Mouse (Mus musculus): Measurements from ENCODE around the gene Adap1. TPM values are rescaled to one million over a fixed set of nuclear protein-coding genes. Genes with fewer than 3 reads are reported as not detected.
"Not testable (repeated sequence)": the region's sequence is repeated elsewhere in the genome, so short reads cannot be mapped to it uniquely, and the experiment has no call there.

Adap1 gene
- polyA plus RNA-seq, 1 experiment from 2014 or later: 1.7 TPM

DNA sequence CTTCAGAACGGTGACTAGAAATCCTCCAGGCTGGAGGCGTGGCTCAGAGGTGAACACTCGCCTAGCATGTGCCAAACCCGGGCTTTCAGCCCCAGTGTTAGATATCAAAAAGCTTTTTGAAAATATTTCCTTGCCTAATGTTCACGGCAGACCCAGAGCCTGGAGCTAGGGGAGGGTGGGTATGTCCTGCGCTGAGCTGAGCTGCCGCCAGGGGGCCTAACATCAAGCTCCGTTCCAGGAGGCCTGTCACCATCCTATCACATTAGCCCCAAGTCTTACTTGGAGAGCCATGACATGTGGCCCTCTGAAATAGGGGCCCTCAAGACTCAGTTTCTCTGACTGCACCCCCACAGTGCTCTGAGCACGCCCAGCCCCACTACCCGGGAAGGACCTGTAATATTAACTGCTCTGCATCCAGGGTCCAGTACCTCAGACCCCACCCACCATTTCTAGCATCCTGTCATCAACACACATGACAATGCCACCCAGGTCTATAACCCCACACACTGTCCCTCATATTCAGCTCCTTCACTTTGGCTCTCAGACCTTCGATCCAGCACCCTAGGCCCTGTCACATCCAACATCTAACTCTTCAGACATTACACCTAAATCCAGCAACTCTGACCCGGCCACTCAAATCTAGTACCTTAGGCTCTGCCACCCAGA, 18.7 kb upstream of the Adap1 start:
- peak overlapping the region; percentile 73 for H3K27ac ChIP-seq (ENCODE audit: low read length)
- peaks cover 10% of the 10 kb centered on the region for H3K4me1 ChIP-seq (replicated peaks; ENCODE audit: control insufficient read depth, insufficient read depth, low read length)
- H3K36me3 ChIP-seq (ENCODE audit: control insufficient read depth, insufficient read depth, low read length): peaks cover 24% of the 10 kb centered on the region
- H3K9ac ChIP-seq (ENCODE audit: low read length): peak overlapping the region; percentile 98
- no peaks in the 10 kb centered on the region for H3K27me3 ChIP-seq (ENCODE audit: control insufficient read depth, insufficient read depth, low read depth, low read length)
- 4% methylated on average over 12 of the region's 12 CpGs for WGBS
- ATAC-seq (ENCODE audit: low read depth): peak; percentile 67
- H3K4me2 ChIP-seq (ENCODE audit: low read depth, low read length): peak overlapping the region; percentile 97
- no peaks in the 10 kb centered on the region for H3K9me3 ChIP-seq (ENCODE audit: control insufficient read depth, low read length)
- peak overlapping the region; percentile 94 for H3K4me3 ChIP-seq (ENCODE audit: low read length)

DNA sequence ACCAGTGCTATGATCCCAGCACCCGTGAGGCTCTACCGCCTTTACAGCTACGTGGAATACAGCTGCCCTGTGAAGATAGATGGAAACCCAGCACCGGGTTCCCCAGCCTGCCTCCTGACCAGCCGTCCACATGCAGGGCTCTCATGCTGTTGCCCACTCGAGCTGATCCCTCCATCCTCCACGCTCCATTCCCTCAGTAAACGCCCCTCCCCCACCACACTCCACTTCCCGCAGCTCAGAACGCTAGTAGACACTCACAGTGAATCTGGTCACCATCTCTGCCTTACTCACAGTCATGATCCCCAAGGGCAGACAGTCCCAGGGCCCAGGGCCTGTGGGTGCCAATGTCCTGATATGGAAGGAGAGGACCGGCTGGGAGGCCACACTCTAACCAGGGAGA, 13.5 kb upstream of the Adap1 start:
- Histone ChIP-seq H3K9ac (ENCODE audit: low read length) (no peak overlapping the region), H3K36me3 (ENCODE audit: control insufficient read depth, insufficient read depth, low read length) (peaks cover 42% of the 10 kb centered on the region), H3K4me3 (ENCODE audit: low read length) (no peak overlapping the region), H3K9me3 (ENCODE audit: control insufficient read depth, low read length) (no peaks in the 10 kb centered on the region), H3K27me3 (ENCODE audit: control insufficient read depth, insufficient read depth, low read depth, low read length) (no peaks in the 10 kb centered on the region), H3K4me2 (ENCODE audit: low read depth, low read length) (no peak overlapping the region), H3K4me1 (replicated peaks; ENCODE audit: control insufficient read depth, insufficient read depth, low read length) (peaks cover 5% of the 10 kb centered on the region), H3K27ac (ENCODE audit: low read length) (no peak overlapping the region)
- 69% methylated on average over 11 of the region's 11 CpGs for WGBS
- ATAC-seq (ENCODE audit: low read depth): no peak

DNA sequence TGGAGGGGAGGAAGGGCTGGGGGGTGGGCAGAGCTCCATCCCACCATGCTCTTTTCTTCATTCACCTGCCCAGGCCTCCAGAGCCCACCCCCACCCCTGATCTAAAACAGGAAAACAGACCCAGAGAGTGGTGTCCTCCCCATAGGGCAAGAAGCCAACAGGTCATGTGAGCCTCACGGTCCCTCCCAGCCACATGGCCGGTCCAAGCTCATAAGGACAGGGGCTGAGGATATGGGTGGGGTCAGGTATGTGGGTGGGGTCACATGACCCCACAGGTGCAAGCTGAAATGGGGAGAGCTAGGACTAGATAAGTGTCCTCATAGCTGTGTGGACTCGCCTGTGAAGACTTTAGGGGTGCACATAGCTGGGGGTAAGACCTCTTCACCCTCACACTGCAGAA, 13.0 kb upstream of the Adap1 start:
- no peak for ATAC-seq (ENCODE audit: low read depth)
- H3K36me3 ChIP-seq (ENCODE audit: control insufficient read depth, insufficient read depth, low read length): peaks cover 42% of the 10 kb centered on the region
- no peak overlapping the region for H3K9ac ChIP-seq (ENCODE audit: low read length)
- no peak overlapping the region for H3K27ac ChIP-seq (ENCODE audit: low read length)
- no peaks in the 10 kb centered on the region for H3K27me3 ChIP-seq (ENCODE audit: control insufficient read depth, insufficient read depth, low read depth, low read length)
- H3K4me3 ChIP-seq (ENCODE audit: low read length): no peak overlapping the region
- H3K4me2 ChIP-seq (ENCODE audit: low read depth, low read length): no peak overlapping the region
- H3K4me1 ChIP-seq (replicated peaks; ENCODE audit: control insufficient read depth, insufficient read depth, low read length): peaks cover under 1% of the 10 kb centered on the region; the same call in 1 of the 2 replicates
- 56% methylated on average over 3 of the region's 3 CpGs for WGBS
- no peaks in the 10 kb centered on the region for H3K9me3 ChIP-seq (ENCODE audit: control insufficient read depth, low read length)

DNA sequence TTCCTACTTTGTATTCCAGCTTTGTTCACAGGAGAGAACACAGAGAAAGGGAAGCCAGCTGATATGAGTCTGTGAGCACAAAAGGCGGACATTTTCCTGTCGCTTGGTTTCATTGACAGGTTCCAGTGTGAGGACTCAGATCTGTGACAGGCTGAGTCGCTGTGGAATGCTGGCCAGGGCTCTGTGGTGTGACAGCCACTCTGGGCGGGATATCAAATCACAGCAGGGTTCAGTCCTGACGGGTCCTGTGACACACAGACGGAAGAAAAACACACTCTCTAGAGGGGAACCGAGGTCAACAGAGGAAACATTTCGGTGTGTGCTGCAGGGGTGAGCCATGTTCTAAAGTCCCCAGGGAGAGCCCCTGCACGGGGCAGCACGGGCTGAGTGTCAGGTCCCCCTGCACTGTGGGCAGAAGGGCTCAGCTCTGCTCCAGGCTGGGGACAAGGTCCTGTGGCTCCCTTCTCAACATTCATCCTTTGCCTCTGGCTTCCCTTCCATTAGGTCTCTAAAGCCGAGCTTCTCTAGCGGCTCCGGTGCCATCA, 12.5 kb upstream of the Adap1 start:
- WGBS: 67% methylated on average over 13 of the region's 13 CpGs
- Histone ChIP-seq H3K4me2 (ENCODE audit: low read depth, low read length) (no peak overlapping the region), H3K9ac (ENCODE audit: low read length) (no peak overlapping the region), H3K27ac (ENCODE audit: low read length) (no peak overlapping the region), H3K36me3 (ENCODE audit: control insufficient read depth, insufficient read depth, low read length) (peaks cover 42% of the 10 kb centered on the region), H3K27me3 (ENCODE audit: control insufficient read depth, insufficient read depth, low read depth, low read length) (no peaks in the 10 kb centered on the region), H3K4me3 (ENCODE audit: low read length) (no peak overlapping the region), H3K4me1 (replicated peaks; ENCODE audit: control insufficient read depth, insufficient read depth, low read length) (no peaks in the 10 kb centered on the region), H3K9me3 (ENCODE audit: control insufficient read depth, low read length) (no peaks in the 10 kb centered on the region)
- 0 out of 2 replicates have a peak, but pooled peaks have one; percentile 19 for ATAC-seq (ENCODE audit: low read depth)

DNA sequence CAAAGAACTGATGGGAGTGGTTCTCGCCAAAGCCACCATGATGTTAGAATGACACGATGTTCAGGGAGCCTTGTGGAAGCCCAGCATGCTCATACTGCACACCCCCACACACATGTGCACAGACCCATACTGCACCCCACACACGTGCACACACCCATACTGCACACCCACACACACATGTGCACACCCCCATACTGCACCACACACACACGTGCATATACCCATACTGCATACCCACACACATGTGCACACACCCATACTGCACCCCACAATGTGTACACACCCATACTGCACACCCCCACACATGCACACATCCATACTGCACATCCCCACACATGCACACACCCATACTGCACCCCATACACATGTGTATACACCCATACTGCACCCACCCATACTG, 10.2 kb upstream of the Adap1 start:
- 87% methylated on average over 4 of the region's 4 CpGs for WGBS
- Histone ChIP-seq H3K4me3 (ENCODE audit: low read length) (no peak overlapping the region), H3K4me1 (replicated peaks; ENCODE audit: control insufficient read depth, insufficient read depth, low read length) (no peaks in the 10 kb centered on the region), H3K27me3 (ENCODE audit: control insufficient read depth, insufficient read depth, low read depth, low read length) (no peaks in the 10 kb centered on the region), H3K4me2 (ENCODE audit: low read depth, low read length) (no peak overlapping the region), H3K36me3 (ENCODE audit: control insufficient read depth, insufficient read depth, low read length) (peaks cover 26% of the 10 kb centered on the region), H3K27ac (ENCODE audit: low read length) (no peak overlapping the region), H3K9me3 (ENCODE audit: control insufficient read depth, low read length) (no peaks in the 10 kb centered on the region), H3K9ac (ENCODE audit: low read length) (no peak overlapping the region)
- ATAC-seq (ENCODE audit: low read depth): no peak

DNA sequence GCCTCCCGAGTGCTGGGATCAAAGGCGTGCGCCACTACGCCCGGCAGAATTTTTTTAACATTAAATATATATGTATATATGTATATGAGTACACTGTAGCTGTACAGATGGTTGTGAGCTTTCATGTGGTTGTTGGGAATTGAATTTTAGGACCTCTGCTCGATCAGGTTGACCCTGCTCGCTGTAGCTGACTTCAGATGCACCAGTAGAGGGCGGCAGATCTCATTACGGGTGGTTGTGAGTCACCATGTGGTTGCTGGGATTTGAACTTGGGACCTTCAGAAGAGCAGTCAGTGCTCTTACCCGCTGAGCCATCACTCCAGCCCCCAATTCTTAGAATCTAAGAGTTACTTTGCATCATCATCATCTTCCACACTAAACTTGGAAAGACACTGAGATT, 9.0 kb upstream of the Adap1 start:
- not testable (repeated sequence) for H3K4me2 ChIP-seq (ENCODE audit: low read depth, low read length); H3K4me3 ChIP-seq (ENCODE audit: low read length); H3K9ac ChIP-seq (ENCODE audit: low read length); H3K27ac ChIP-seq (ENCODE audit: low read length); ATAC-seq (ENCODE audit: low read depth); H3K27me3 ChIP-seq (ENCODE audit: control insufficient read depth, insufficient read depth, low read depth, low read length); H3K4me1 ChIP-seq (replicated peaks; ENCODE audit: control insufficient read depth, insufficient read depth, low read length); H3K9me3 ChIP-seq (ENCODE audit: control insufficient read depth, low read length)
- H3K36me3 ChIP-seq (ENCODE audit: control insufficient read depth, insufficient read depth, low read length): peaks cover 19% of the 10 kb centered on the region
- 76% methylated on average over 10 of the region's 10 CpGs for WGBS

DNA sequence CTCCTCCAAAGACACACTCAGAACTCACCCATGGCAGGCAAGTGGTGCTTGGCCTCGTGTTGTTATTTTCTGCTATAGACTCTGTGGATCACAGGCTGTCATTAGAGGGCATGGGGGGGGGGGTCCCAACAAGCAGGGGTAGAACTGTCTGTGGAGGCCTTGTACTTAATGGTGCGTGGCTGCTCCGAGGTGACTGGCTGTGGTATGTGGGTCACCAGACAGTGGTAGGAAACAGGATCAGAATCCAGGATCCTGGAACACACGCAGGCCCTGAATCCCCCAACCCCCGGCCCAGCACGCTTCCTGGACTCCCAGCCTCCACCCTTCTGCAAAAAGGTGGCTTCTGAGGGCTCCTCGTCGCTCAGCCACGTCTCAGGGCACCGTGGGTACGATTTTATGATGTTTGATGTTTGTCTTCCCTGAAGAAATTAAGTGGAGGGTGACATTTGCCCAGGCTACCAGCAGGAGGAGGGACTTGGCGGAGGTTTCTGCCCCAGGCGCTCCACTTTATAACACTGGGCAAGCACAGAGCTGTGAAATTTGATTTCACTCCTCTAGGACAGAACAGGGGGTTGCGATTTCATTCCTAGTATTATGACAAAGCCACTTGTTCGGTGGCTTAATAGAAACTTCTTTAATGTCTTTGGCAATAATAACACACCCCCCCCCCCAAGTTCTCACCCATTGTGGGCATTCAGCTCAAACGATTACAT, 8.0 kb upstream of the Adap1 start:
- WGBS: 75% methylated on average over 16 of the region's 16 CpGs
- no peak for ATAC-seq (ENCODE audit: low read depth)
- H3K4me2 ChIP-seq (ENCODE audit: low read depth, low read length): no peak overlapping the region
- no peaks in the 10 kb centered on the region for H3K4me1 ChIP-seq (replicated peaks; ENCODE audit: control insufficient read depth, insufficient read depth, low read length)
- no peak overlapping the region for H3K9ac ChIP-seq (ENCODE audit: low read length)
- no peak overlapping the region for H3K27ac ChIP-seq (ENCODE audit: low read length)
- H3K9me3 ChIP-seq (ENCODE audit: control insufficient read depth, low read length): no peaks in the 10 kb centered on the region
- no peak overlapping the region for H3K4me3 ChIP-seq (ENCODE audit: low read length)
- H3K36me3 ChIP-seq (ENCODE audit: control insufficient read depth, insufficient read depth, low read length): peaks cover 16% of the 10 kb centered on the region
- no peaks in the 10 kb centered on the region for H3K27me3 ChIP-seq (ENCODE audit: control insufficient read depth, insufficient read depth, low read depth, low read length)

DNA sequence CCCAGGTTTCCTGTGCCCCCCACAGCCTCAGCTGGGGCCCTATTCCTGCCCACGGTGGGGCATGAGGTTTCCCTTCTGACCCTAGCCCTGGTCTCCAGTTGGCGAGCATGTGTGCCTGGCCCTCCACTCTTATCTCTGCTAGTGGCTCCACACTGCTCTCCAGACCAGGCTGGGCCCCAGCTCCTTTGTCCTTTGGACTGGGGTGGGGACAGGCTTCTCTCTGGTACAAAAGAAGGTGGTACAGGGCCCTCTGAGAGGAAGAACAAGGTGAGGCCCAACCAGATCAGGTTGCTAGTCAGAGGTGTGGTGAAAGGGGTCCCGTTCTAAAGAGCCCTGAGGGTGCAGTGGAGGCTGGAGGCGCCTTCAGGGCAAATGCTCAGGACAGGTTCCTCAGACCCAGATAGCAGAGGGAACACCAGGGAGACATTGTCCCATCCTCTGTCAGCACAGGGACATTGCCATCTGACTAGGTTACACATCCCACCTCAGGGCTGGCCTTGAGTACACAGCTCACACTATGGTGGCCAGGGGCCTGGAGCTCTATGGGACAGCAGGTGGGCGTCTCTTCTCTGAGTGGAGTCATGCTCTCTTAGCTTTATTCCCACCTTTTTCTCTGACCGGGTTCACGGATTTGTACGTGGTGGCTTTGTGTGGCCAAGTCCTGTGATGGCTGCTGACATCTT, 7.3 kb upstream of the Adap1 start:
- Histone ChIP-seq H3K4me3 (ENCODE audit: low read length) (no peak overlapping the region), H3K27me3 (ENCODE audit: control insufficient read depth, insufficient read depth, low read depth, low read length) (no peaks in the 10 kb centered on the region), H3K9ac (ENCODE audit: low read length) (no peak overlapping the region), H3K27ac (ENCODE audit: low read length) (no peak overlapping the region), H3K9me3 (ENCODE audit: control insufficient read depth, low read length) (no peaks in the 10 kb centered on the region), H3K4me2 (ENCODE audit: low read depth, low read length) (no peak overlapping the region), H3K36me3 (ENCODE audit: control insufficient read depth, insufficient read depth, low read length) (peaks cover 12% of the 10 kb centered on the region), H3K4me1 (replicated peaks; ENCODE audit: control insufficient read depth, insufficient read depth, low read length) (no peaks in the 10 kb centered on the region)
- ATAC-seq (ENCODE audit: low read depth): no peak
- 73% methylated on average over 8 of the region's 8 CpGs for WGBS

DNA sequence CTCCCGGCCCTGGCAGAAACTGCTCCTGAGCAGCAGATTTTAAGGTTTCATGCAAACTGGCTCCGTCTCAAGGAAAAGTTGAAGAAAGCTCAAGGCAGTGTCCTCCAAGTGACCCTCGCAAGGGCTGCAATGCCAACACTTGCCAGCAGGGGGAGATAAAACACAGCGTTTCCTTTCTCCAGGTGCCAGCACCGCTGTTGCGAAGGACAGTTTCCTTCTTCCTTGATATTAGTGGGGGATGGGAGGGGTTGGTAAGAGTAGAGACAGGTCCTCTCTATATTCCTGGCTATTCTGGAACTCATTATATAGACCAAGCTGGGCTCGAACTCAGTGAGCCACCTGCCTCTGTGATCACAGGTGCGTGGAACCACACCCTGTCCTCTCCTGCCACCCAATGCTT, 6.3 kb upstream of the Adap1 start:
- Histone ChIP-seq H3K9ac (ENCODE audit: low read length) (no peak overlapping the region), H3K4me2 (ENCODE audit: low read depth, low read length) (no peak overlapping the region), H3K4me1 (replicated peaks; ENCODE audit: control insufficient read depth, insufficient read depth, low read length) (no peaks in the 10 kb centered on the region), H3K36me3 (ENCODE audit: control insufficient read depth, insufficient read depth, low read length) (peaks cover 7% of the 10 kb centered on the region), H3K27me3 (ENCODE audit: control insufficient read depth, insufficient read depth, low read depth, low read length) (peaks cover 3% of the 10 kb centered on the region; the same call in 1 of the 2 replicates), H3K9me3 (ENCODE audit: control insufficient read depth, low read length) (no peaks in the 10 kb centered on the region), H3K27ac (ENCODE audit: low read length) (no peak overlapping the region), H3K4me3 (ENCODE audit: low read length) (no peak overlapping the region)
- ATAC-seq (ENCODE audit: low read depth): peak; percentile 21; the same call in 1 of the 2 replicates
- WGBS: 16% methylated on average over 8 of the region's 8 CpGs

Measured in lung, embryonic 16.5 days (tissue).